Mouse (Mus musculus) left cerebral cortex, postnatal 4 days (tissue): ENCODE data around the gene Zbtb20. TPM values are rescaled to one million over a fixed set of nuclear protein-coding genes. Genes with fewer than 3 reads are reported as not detected.

Experiments
- DNase-seq: peaks from one replicate; pipeline ENCODE4 v3.0.0-alpha.2; 2022
- intact Hi-C: fragments of 180-260 bp; cut with DNase I; formaldehyde crosslinking; loops from one replicate; pipeline ENCODE4 v1.15.1; 2025
- microRNA-seq: library from miRNA; unstranded; fragments of <30 nt; microRNA quantifications from one replicate; pipeline ENCODE4 v1.2.0, GENCODE M21; 2022
- total RNA-seq, 2 experiments: library from RNA; stranded (reverse); gene quantifications; 2 replicates each; pipeline ENCODE4 v1.2.3; 2021

Zbtb20 gene
- total RNA-seq, 2 experiments from 2014 or later: 93.5 to 99.9 TPM

- intact Hi-C loops: no loop called here
- no peak for DNase-seq
Measured at GRCm38 (mm10) chr16:43662124-43663004, 786.7 kb downstream of the Zbtb20 start.

GRCm38 (mm10) chr16:43663978-43664579, 788.4 kb downstream of the Zbtb20 start, which contains the start of gene Tigit:
TSS of gene Tigit (minus strand) at chr16:43664146.
- intact Hi-C loops: no loop called here
- no peak for DNase-seq

GRCm38 (mm10) chr16:43664861-43665260, 789.2 kb downstream of the Zbtb20 start:
- no peak for DNase-seq
- intact Hi-C loops: no loop called here

GRCm38 (mm10) chr16:43668294-43668693, 792.6 kb downstream of the Zbtb20 start:
- DNase-seq: no peak
- intact Hi-C loops: no loop called here

GRCm38 (mm10) chr16:43671972-43672371, 796.3 kb downstream of the Zbtb20 start:
- no peak for DNase-seq
- intact Hi-C loops: no loop called here

GRCm38 (mm10) chr16:43672697-43673096, 797.0 kb downstream of the Zbtb20 start:
- DNase-seq: no peak
- intact Hi-C loops: no loop called here

- intact Hi-C loops: no loop called here
Measured at GRCm38 (mm10) chr16:43674400-43674799, 798.7 kb downstream of the Zbtb20 start.

GRCm38 (mm10) chr16:43687968-43688367, 812.3 kb downstream of the Zbtb20 start:
- DNase-seq: no peak
- intact Hi-C loops: no loop called here

More at GRCm38 (mm10) chr16:43674400-43674799, 798.7 kb downstream of the Zbtb20 start:
- DNase-seq: no peak

- intact Hi-C loops: no loop called here
- DNase-seq: no peak
Measured at GRCm38 (mm10) chr16:43690211-43690690, 814.6 kb downstream of the Zbtb20 start.

- intact Hi-C loops: no loop called here
- DNase-seq: no peak
Measured at GRCm38 (mm10) chr16:43690912-43691311, 815.2 kb downstream of the Zbtb20 start.

GRCm38 (mm10) chr16:43691741-43692140, 816.1 kb downstream of the Zbtb20 start:
- intact Hi-C loops: no loop called here
- DNase-seq: no peak

Small RNA genes within 50 kb of the gene (microRNA-seq; reads per million reads assigned to microRNA genes)
- gene Mir568: not detected
